Mouse (Mus musculus) megakaryocyte, embryonic 14.5 days (primary cell): ENCODE results near the gene Dhx38. TPM values are rescaled to one million over a fixed set of nuclear protein-coding genes. Genes with fewer than 3 reads are reported as not detected.

Experiments used
- H3K27me3 ChIP-seq: replicated peaks from 2 replicates; pipeline ENCODE3; 2012; ENCODE audit warnings: inconsistent platforms
- H3K36me3 ChIP-seq: replicated peaks from 2 replicates; pipeline ENCODE3; 2012; ENCODE audit warnings: low read length, inconsistent platforms, mixed read lengths
- H3K4me1 ChIP-seq: 2 replicates; pipeline ENCODE4 v1.6.1; 2012; ENCODE audit warnings: inconsistent platforms
- H3K4me3 ChIP-seq: replicated peaks from 2 replicates; pipeline ENCODE3; 2012; ENCODE audit warnings: moderate library complexity, mild to moderate bottlenecking, inconsistent platforms
- H3K9me3 ChIP-seq: 2 replicates; pipeline ENCODE4 v1.6.1; 2012; ENCODE audit warnings: inconsistent platforms
- FLI1 ChIP-seq: IDR thresholded peaks from 2 replicates; pipeline ENCODE4 v1.6.1; 2012; ENCODE audit warnings: low read length, inconsistent platforms, mixed read lengths
- GATA1 ChIP-seq: IDR thresholded peaks from 3 replicates; pipeline ENCODE4 v1.6.1; 2012; ENCODE audit warnings: mixed read lengths, low read length, inconsistent platforms, borderline replicate concordance
- polyA plus RNA-seq: library from polyadenylated mRNA; stranded (reverse); fragments of >175 nt; gene quantifications from 2 replicates; pipeline ENCODE4 v1.2.3, GENCODE M21; 2012; ENCODE audit warnings: low replicate concordance; ENCODE audit not compliant: insufficient read depth

The Dhx38 gene
- polyA plus RNA-seq, 1 experiment = 29.4 TPM

- no peak for TF ChIP-seq FLI1
- no peak for TF ChIP-seq GATA1
- Histone ChIP-seq H3K9me3 (no peaks in the 10 kb centered on the region), H3K4me1 (peaks cover 43% of the 10 kb centered on the region), H3K27me3 (no peaks in the 10 kb centered on the region), H3K36me3 (peaks cover 51% of the 10 kb centered on the region), H3K4me3 (peak overlapping the region; percentile 98)
These were observed 1.8 kb downstream of the Dhx38 start for GRCm38 (mm10) chr8:109563881-109564280.

- Histone ChIP-seq H3K9me3 (no peaks in the 10 kb centered on the region), H3K36me3 (peaks cover 99% of the 10 kb centered on the region)
- TF ChIP-seq GATA1 (no peak), FLI1 (no peak)
These were observed 14.0 kb downstream of the Dhx38 start for GRCm38 (mm10) chr8:109551663-109552062.

GRCm38 (mm10) chr8:109544049-109544448 is 21.6 kb downstream of the Dhx38 start:
- TF ChIP-seq FLI1 (no peak), GATA1 (no peak)
- peaks cover 32% of the 10 kb centered on the region for H3K4me1 ChIP-seq
- H3K27me3 ChIP-seq = peaks cover 1% of the 10 kb centered on the region
- H3K4me3 ChIP-seq = peak overlapping the region; percentile 46
- H3K9me3 ChIP-seq = peaks cover 3% of the 10 kb centered on the region; the same call in 1 of the 2 replicates
- H3K36me3 ChIP-seq = peaks cover 37% of the 10 kb centered on the region

More at GRCm38 (mm10) chr8:109551663-109552062, 14.0 kb downstream of the Dhx38 start:
- H3K4me1 ChIP-seq = 0 out of 2 replicates have a peak, but pooled peaks cover 3% of the 10 kb centered on the region
- H3K4me3 ChIP-seq = no peak overlapping the region
- no peaks in the 10 kb centered on the region for H3K27me3 ChIP-seq

GRCm38 (mm10) chr8:109542748-109543519 is 22.7 kb downstream of the Dhx38 start:
- H3K9me3 ChIP-seq = peaks cover 3% of the 10 kb centered on the region; the same call in 1 of the 2 replicates
- TF ChIP-seq GATA1 (no peak), FLI1 (no peak)
- H3K4me1 ChIP-seq = peaks cover 35% of the 10 kb centered on the region
- peaks cover 5% of the 10 kb centered on the region for H3K27me3 ChIP-seq
- peaks cover 26% of the 10 kb centered on the region for H3K36me3 ChIP-seq
- H3K4me3 ChIP-seq = no peak overlapping the region

- peaks cover 18% of the 10 kb centered on the region for H3K36me3 ChIP-seq
- peaks cover 5% of the 10 kb centered on the region for H3K27me3 ChIP-seq
- peaks cover 43% of the 10 kb centered on the region for H3K4me1 ChIP-seq
- TF ChIP-seq FLI1 (no peak), GATA1 (no peak)
- H3K4me3 ChIP-seq = no peak overlapping the region
- peaks cover 3% of the 10 kb centered on the region; the same call in 1 of the 2 replicates for H3K9me3 ChIP-seq
These were observed 23.5 kb downstream of the Dhx38 start for GRCm38 (mm10) chr8:109542165-109542564.

GRCm38 (mm10) chr8:109536703-109537102 is 29.0 kb downstream of the Dhx38 start:
- Histone ChIP-seq H3K36me3 (no peaks in the 10 kb centered on the region), H3K4me3 (peak overlapping the region; percentile 71), H3K9me3 (no peaks in the 10 kb centered on the region), H3K4me1 (peaks cover 26% of the 10 kb centered on the region), H3K27me3 (peaks cover 9% of the 10 kb centered on the region)
- no peak for TF ChIP-seq FLI1
- TF ChIP-seq GATA1 = no peak

GRCm38 (mm10) chr8:109535140-109535990 is 30.3 kb downstream of the Dhx38 start:
- peaks cover 12% of the 10 kb centered on the region for H3K27me3 ChIP-seq
- no peaks in the 10 kb centered on the region for H3K36me3 ChIP-seq
- peaks cover 26% of the 10 kb centered on the region for H3K4me1 ChIP-seq
- H3K4me3 ChIP-seq = no peak overlapping the region
- no peaks in the 10 kb centered on the region for H3K9me3 ChIP-seq
- TF ChIP-seq FLI1 (no peak), GATA1 (no peak)

- TF ChIP-seq GATA1 = no peak
- TF ChIP-seq FLI1 = no peak
- Histone ChIP-seq H3K27me3 (peaks cover 7% of the 10 kb centered on the region), H3K36me3 (no peaks in the 10 kb centered on the region), H3K4me3 (no peak overlapping the region), H3K9me3 (peaks cover 21% of the 10 kb centered on the region), H3K4me1 (no peaks in the 10 kb centered on the region)
These were observed 41.7 kb downstream of the Dhx38 start for GRCm38 (mm10) chr8:109524008-109524407.

GRCm38 (mm10) chr8:109505560-109505959 is 60.1 kb downstream of the Dhx38 start:
- Histone ChIP-seq H3K36me3 (no peaks in the 10 kb centered on the region), H3K9me3 (no peaks in the 10 kb centered on the region), H3K4me1 (no peaks in the 10 kb centered on the region), H3K4me3 (no peak overlapping the region), H3K27me3 (peaks cover 2% of the 10 kb centered on the region)
- TF ChIP-seq GATA1 (no peak), FLI1 (no peak)

GRCm38 (mm10) chr8:109503566-109503965 is 62.1 kb downstream of the Dhx38 start:
- no peaks in the 10 kb centered on the region for H3K9me3 ChIP-seq
- H3K4me3 ChIP-seq = no peak overlapping the region
- no peak for TF ChIP-seq GATA1
- TF ChIP-seq FLI1 = no peak
- no peaks in the 10 kb centered on the region for H3K36me3 ChIP-seq
- no peaks in the 10 kb centered on the region for H3K4me1 ChIP-seq
- H3K27me3 ChIP-seq = no peaks in the 10 kb centered on the region
